Mouse (Mus musculus) liver, postnatal 0 days (tissue): Measurements from ENCODE around the gene Ctc1. TPM values are rescaled to one million over a fixed set of nuclear protein-coding genes. Genes with fewer than 3 reads are reported as not detected.

Experiments
- ATAC-seq: fragments of 200-750 bp; cut with Nextera tagmentation; 2 replicates; pipeline ENCODE4 v1.8.0; 2017; ENCODE audit warnings: mild to moderate bottlenecking, moderate library complexity
- DNase-seq: peaks from one replicate; pipeline ENCODE4 v3.0.0-alpha.2; 2016
- H3K27ac ChIP-seq: fragments of 300-500 bp; sonication (generic); 2 replicates; pipeline ENCODE4 v1.5.1; 2014; ENCODE audit warnings: antibody characterized with exemption, moderate library complexity, mild to moderate bottlenecking, low read depth
- H3K27me3 ChIP-seq: fragments of 300-500 bp; sonication (generic); 2 replicates; pipeline ENCODE4 v1.6.1; 2014; ENCODE audit warnings: low read length, control low read depth, mixed read lengths; ENCODE audit not compliant: insufficient read depth
- H3K36me3 ChIP-seq: fragments of 300-500 bp; sonication (generic); replicated peaks from 2 replicates; pipeline ENCODE4 v1.6.1; 2014; ENCODE audit warnings: mild to moderate bottlenecking, control low read depth, low read length, moderate library complexity, mixed read lengths; ENCODE audit not compliant: insufficient read depth
- H3K4me1 ChIP-seq: fragments of 300-500 bp; sonication (generic); 2 replicates; pipeline ENCODE4 v1.6.1; 2014; ENCODE audit warnings: antibody characterized with exemption, mild to moderate bottlenecking, control low read depth; ENCODE audit not compliant: insufficient read depth
- H3K4me2 ChIP-seq: fragments of 300-500 bp; sonication (generic); 2 replicates; pipeline ENCODE4 v1.6.1; 2014; ENCODE audit warnings: low read depth, mild to moderate bottlenecking, low read length, moderate library complexity, mixed read lengths
- H3K4me3 ChIP-seq: fragments of 300-500 bp; sonication (generic); 2 replicates; pipeline ENCODE4 v1.5.1; 2014; ENCODE audit warnings: low read depth, low read length
- H3K9ac ChIP-seq: fragments of 300-500 bp; sonication (generic); replicated peaks from 2 replicates; pipeline ENCODE4 v1.6.1; 2014; ENCODE audit warnings: mild to moderate bottlenecking, moderate library complexity
- H3K9me3 ChIP-seq: fragments of 300-500 bp; sonication (generic); 2 replicates; pipeline ENCODE4 v1.6.1; 2016; ENCODE audit warnings: mild to moderate bottlenecking, control low read depth, low read length, mixed read lengths
- CTCF ChIP-seq: sonication (generic); IDR thresholded peaks from 2 replicates; pipeline ENCODE4 v1.5.1; 2016; ENCODE audit warnings: antibody characterized with exemption, low read depth
- EP300 ChIP-seq: IDR thresholded peaks from 2 replicates; pipeline ENCODE4 v1.6.1; 2016; ENCODE audit warnings: antibody characterized with exemption, low read depth, mild to moderate bottlenecking
- WGBS: fragments of 180-500 bp; shearing (Covaris S2); extraction: QIAGEN DNeasy Blood & Tissue Kit; methylation state at CpG from one replicate; pipeline ENCODE4 v1.1.7; 2014; ENCODE audit not compliant: insufficient replicate concordance; 5-methylcytosine and 5-hydroxymethylcytosine counted together
- polyA plus RNA-seq: library from polyadenylated mRNA; unstranded; fragments of >200 nt; fragmentation: Nextera tagmentation; extraction: Ambion mirVana; gene quantifications from 2 replicates; pipeline ENCODE4 v1.2.1, GENCODE M21; 2015

Gene Ctc1
- polyA plus RNA-seq, 1 experiment from 2014 or later = 7.4 TPM

GRCm38 (mm10) chr11:69063413-69064201, 47.9 kb downstream of the Ctc1 start:
- Histone ChIP-seq H3K4me2 (peak overlapping the region; percentile 85), H3K9ac (peak overlapping the region; percentile 77), H3K36me3 (no peaks in the 10 kb centered on the region), H3K27me3 (no peaks in the 10 kb centered on the region), H3K27ac (peak overlapping the region; percentile 89), H3K4me1 (peaks cover 40% of the 10 kb centered on the region), H3K9me3 (no peaks in the 10 kb centered on the region), H3K4me3 (peak overlapping the region; percentile 71)
- 0 out of 2 replicates have a peak, but pooled peaks have one; percentile 1 for TF ChIP-seq EP300
- TF ChIP-seq CTCF = no peak
- ATAC-seq = peak; percentile 20; the same call in 1 of the 2 replicates
- 1% methylated on average over 31 of the region's 31 CpGs for WGBS
- peak; percentile 92 for DNase-seq

GRCm38 (mm10) chr11:69064259-69065133, 48.8 kb downstream of the Ctc1 start:
- no peaks in the 10 kb centered on the region for H3K36me3 ChIP-seq
- H3K27me3 ChIP-seq = no peaks in the 10 kb centered on the region
- H3K4me2 ChIP-seq = peak overlapping the region; percentile 85
- TF ChIP-seq EP300 = no peak
- no peak for TF ChIP-seq CTCF
- ATAC-seq (no peak), DNase-seq (no peak)
- H3K9me3 ChIP-seq = no peaks in the 10 kb centered on the region
- peak overlapping the region; percentile 71 for H3K4me3 ChIP-seq
- peaks cover 40% of the 10 kb centered on the region for H3K4me1 ChIP-seq
- H3K9ac ChIP-seq = peak overlapping the region; percentile 77
- H3K27ac ChIP-seq = peak overlapping the region; percentile 52; the same call in 1 of the 2 replicates
- WGBS = 70% methylated on average over 9 of the region's 9 CpGs

GRCm38 (mm10) chr11:69065394-69065925, 49.7 kb downstream of the Ctc1 start:
- TF ChIP-seq CTCF = no peak
- TF ChIP-seq EP300 = no peak
- no peak overlapping the region for H3K9ac ChIP-seq
- DNase-seq = no peak
- ATAC-seq = no peak
- H3K9me3 ChIP-seq = no peaks in the 10 kb centered on the region
- no peaks in the 10 kb centered on the region for H3K36me3 ChIP-seq
- peak overlapping the region; percentile 74; the same call in 1 of the 2 replicates for H3K4me2 ChIP-seq
- H3K4me3 ChIP-seq = no peak overlapping the region
- no peak overlapping the region for H3K27ac ChIP-seq
- H3K4me1 ChIP-seq = peaks cover 43% of the 10 kb centered on the region
- no peaks in the 10 kb centered on the region for H3K27me3 ChIP-seq
- 77% methylated on average over 3 of the region's 3 CpGs for WGBS

- DNase-seq = peak; percentile 60
- H3K4me3 ChIP-seq = peak overlapping the region; percentile 36
- H3K4me1 ChIP-seq = peaks cover 39% of the 10 kb centered on the region
- WGBS = 3% methylated on average over 29 of the region's 29 CpGs
- no peaks in the 10 kb centered on the region for H3K9me3 ChIP-seq
- peak overlapping the region; percentile 47 for H3K9ac ChIP-seq
- peak overlapping the region; percentile 41; the same call in 1 of the 2 replicates for H3K27ac ChIP-seq
- TF ChIP-seq EP300 (no peak), CTCF (no peak)
- no peaks in the 10 kb centered on the region for H3K27me3 ChIP-seq
- ATAC-seq = 0 out of 2 replicates have a peak, but pooled peaks have one; percentile 11
- no peaks in the 10 kb centered on the region for H3K36me3 ChIP-seq
- peak overlapping the region; percentile 74 for H3K4me2 ChIP-seq
These were observed 50.6 kb downstream of the Ctc1 start for GRCm38 (mm10) chr11:69066163-69066861.

GRCm38 (mm10) chr11:69066956-69067355, 51.2 kb downstream of the Ctc1 start:
- DNase-seq (peak; percentile 90), ATAC-seq (peak; percentile 7; the same call in 1 of the 2 replicates)
- Histone ChIP-seq H3K27ac (no peak overlapping the region), H3K4me2 (peak overlapping the region; percentile 74), H3K4me1 (peaks cover 41% of the 10 kb centered on the region), H3K9ac (no peak overlapping the region; the same call in 1 of the 2 replicates), H3K36me3 (no peaks in the 10 kb centered on the region), H3K9me3 (no peaks in the 10 kb centered on the region), H3K27me3 (no peaks in the 10 kb centered on the region), H3K4me3 (no peak overlapping the region)
- TF ChIP-seq CTCF (peak; percentile 93), EP300 (0 out of 2 replicates have a peak, but pooled peaks have one; percentile 28)
- 9% methylated on average over 8 of the region's 8 CpGs for WGBS
